Mouse (Mus musculus): ENCODE data around the gene Inpp5b. TPM values are rescaled to one million over a fixed set of nuclear protein-coding genes. Genes with fewer than 3 reads are reported as not detected.

Gene Inpp5b
- polyA plus RNA-seq (2014; fragmentation: Nextera tagmentation; extraction: Ambion mirVana): 20.8 and 22.1 TPM in 2 replicates

DNA sequence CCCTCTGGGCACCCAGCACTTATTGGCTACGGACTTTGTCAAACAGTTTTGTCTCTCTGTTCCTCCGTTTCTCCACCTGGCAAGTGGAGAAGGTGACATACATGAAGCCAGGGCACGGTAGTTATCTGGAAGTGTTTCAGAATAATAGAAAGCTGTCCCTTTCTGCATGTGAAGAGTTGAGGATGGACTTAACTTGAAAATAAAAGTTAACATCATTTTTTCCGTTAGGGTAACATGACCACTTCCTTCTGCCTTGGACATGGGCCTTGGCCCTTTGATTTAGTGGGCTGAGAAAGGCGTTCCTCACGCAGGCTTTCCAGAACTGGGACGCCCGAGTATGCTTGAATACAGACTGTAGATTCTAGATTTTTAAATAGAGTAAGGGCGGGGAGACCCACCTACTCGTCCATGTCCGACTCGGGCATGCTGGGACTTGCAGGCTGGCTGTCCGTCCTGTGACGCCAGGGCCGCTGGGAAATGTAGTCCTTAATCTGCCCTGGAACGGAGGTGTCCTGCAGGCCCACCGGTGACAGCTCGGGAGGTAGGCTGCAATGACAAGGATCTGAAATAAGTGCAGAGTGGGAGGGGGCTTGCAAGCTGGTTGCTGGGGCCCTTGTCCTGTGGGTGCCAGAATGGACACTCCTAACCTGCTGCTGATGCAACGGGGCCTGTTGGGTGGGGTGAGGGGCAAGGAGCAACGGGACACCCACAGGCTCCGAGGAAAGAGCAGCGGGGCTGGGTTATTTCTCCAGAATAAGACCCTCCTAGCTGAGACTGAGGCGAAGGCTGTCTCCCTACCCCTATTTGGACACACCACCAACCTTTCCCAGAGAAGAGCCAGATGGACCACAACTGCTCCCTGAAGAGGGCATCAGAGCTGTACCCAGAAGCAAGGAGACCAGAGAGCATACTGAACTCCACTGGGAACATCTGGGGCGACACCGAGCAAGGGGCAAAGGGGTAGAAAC is at the start of gene Inpp5b:
TSS of gene Inpp5b (plus strand) at position 475 of the 968 bp plus-strand sequence.
- DNase-seq (ENCODE audit: low spot score) (peak; percentile 86), ATAC-seq (peak; percentile 94)
- Histone ChIP-seq H3K4me1 (ENCODE audit: control insufficient read depth, insufficient read depth, low read length) (peaks cover 3% of the 10 kb centered on the region; the same call in 1 of the 2 replicates), H3K9me3 (replicated peaks; ENCODE audit: control insufficient read depth, low read length) (no peaks in the 10 kb centered on the region), H3K9ac (ENCODE audit: low read length) (peak within 1 kb of the TSS; percentile 74), H3K4me2 (ENCODE audit: low read length) (peak within 1 kb of the TSS; percentile 69), H3K27me3 (replicated peaks; ENCODE audit: control insufficient read depth, insufficient read depth, low read length) (no peaks in the 10 kb centered on the region), H3K27ac (ENCODE audit: low read depth, low read length) (0 out of 2 replicates have a peak within 1 kb of the TSS, but pooled peaks have one; percentile 9), H3K4me3 (ENCODE audit: low read depth, low read length) (peak within 1 kb of the TSS; percentile 54), H3K36me3 (ENCODE audit: control insufficient read depth, insufficient read depth, low read length) (peaks cover 10% of the 10 kb centered on the region; the same call in 1 of the 2 replicates)
- 16% methylated on average over 25 of the region's 25 CpGs for WGBS

DNA sequence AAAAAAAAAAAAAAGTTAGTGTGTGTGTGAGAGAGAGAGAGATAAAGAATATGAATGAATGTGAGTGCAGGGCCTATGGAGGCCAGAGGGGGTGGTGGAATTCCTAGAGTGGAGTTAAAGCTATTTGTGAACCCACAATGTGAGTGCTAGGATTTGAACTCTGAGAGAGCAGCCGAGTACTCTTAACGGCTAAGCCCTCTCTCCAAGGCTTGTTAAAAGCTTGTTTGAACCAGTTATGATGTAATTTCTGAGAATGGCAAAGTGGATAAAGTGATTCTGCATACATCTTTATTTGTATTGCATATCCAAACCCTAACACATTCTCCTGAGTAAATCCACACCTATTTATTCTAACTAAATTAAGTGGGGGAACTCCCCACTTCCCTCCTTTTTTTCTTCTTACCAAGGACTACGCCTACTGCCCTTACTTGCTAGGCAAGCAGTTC is 49.2 kb upstream of the Inpp5b start:
- no peak for ATAC-seq
- peak overlapping the region; percentile 73 for H3K4me2 ChIP-seq (ENCODE audit: low read length)
- H3K4me3 ChIP-seq (ENCODE audit: low read depth, low read length): peak overlapping the region; percentile 93
- H3K4me1 ChIP-seq (ENCODE audit: control insufficient read depth, insufficient read depth, low read length): peaks cover 5% of the 10 kb centered on the region; the same call in 1 of the 2 replicates
- H3K9me3 ChIP-seq (replicated peaks; ENCODE audit: control insufficient read depth, low read length): no peaks in the 10 kb centered on the region
- H3K36me3 ChIP-seq (ENCODE audit: control insufficient read depth, insufficient read depth, low read length): peaks cover 11% of the 10 kb centered on the region; the same call in 1 of the 2 replicates
- WGBS: 77% methylated on average over 3 of the region's 3 CpGs
- H3K9ac ChIP-seq (ENCODE audit: low read length): peak overlapping the region; percentile 87; the same call in 1 of the 2 replicates
- H3K27ac ChIP-seq (ENCODE audit: low read depth, low read length): no peak overlapping the region
- no peaks in the 10 kb centered on the region for H3K27me3 ChIP-seq (replicated peaks; ENCODE audit: control insufficient read depth, insufficient read depth, low read length)
- no peak for DNase-seq (ENCODE audit: low spot score)

DNA sequence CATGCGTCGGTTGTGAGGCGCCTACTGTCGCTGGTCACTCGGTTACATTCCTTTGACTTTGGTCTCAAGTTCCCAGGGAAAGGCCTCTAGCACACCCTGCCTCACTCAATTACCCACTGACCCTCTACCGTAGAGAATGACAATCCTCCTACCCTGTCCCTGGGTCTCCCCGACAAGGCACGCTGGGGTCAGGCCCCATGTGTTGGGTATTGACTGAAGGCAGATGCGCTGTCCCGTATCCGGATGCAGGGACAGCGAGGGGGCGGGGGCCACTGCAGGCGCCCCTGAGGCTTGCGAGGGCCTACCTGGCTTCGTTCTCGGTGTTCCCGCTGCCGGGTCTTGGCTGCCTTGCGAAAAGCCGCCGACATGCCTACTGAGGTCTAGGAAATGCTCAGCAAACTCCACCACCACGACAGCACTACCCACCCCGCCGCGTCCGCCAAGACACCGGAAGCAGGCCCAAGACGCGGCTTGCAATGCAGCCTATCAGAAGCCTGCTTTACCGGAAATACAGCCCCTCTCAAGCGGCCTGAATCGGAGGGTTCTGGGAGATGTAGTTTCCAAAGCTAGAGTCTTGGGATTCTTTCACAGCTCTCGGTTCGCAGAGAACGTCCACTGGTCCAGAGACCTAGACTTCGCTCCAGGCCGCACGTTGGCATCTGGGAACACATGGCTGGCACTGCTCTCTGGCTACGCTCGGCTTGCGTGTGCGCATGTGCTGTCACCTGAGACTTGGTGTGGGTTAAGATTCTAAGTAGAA is 48.3 kb upstream of the Inpp5b start, which contains the start of gene Utp11:
TSS of gene Utp11 (minus strand) at position 466 of the 760 bp plus-strand sequence.
- peak within 1 kb of the TSS; percentile 30; the same call in 1 of the 2 replicates for H3K27ac ChIP-seq (ENCODE audit: low read depth, low read length)
- peaks cover 9% of the 10 kb centered on the region; the same call in 1 of the 2 replicates for H3K36me3 ChIP-seq (ENCODE audit: control insufficient read depth, insufficient read depth, low read length)
- H3K4me3 ChIP-seq (ENCODE audit: low read depth, low read length): peak within 1 kb of the TSS; percentile 93
- H3K9me3 ChIP-seq (replicated peaks; ENCODE audit: control insufficient read depth, low read length): no peaks in the 10 kb centered on the region
- H3K4me2 ChIP-seq (ENCODE audit: low read length): peak within 1 kb of the TSS; percentile 73
- DNase-seq (ENCODE audit: low spot score): peak; percentile 96
- no peaks in the 10 kb centered on the region for H3K27me3 ChIP-seq (replicated peaks; ENCODE audit: control insufficient read depth, insufficient read depth, low read length)
- H3K9ac ChIP-seq (ENCODE audit: low read length): peak within 1 kb of the TSS; percentile 87
- peak; percentile 99 for ATAC-seq
- H3K4me1 ChIP-seq (ENCODE audit: control insufficient read depth, insufficient read depth, low read length): peaks cover 5% of the 10 kb centered on the region; the same call in 1 of the 2 replicates
- WGBS: under 1% methylated on average over 43 of the region's 43 CpGs

DNA sequence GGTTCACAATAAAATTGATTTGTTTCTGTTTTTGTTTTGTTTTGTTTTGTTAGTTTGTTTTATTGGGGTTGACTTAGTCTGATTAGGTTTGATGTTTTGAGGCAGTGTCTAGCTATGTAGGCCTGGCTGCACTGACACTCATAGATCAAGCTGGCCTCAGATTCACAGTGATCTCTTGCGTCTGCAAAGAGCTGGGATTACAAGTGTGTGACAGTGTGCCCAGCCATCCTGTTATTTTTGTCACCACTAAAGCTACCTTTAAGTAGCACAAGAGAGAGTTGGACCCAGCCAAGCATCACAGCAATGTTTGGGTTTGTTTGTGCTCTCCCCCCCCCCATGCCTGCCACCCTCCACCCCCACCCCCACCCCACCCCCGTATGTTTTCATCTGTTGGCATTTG is 47.1 kb upstream of the Inpp5b start:
- WGBS: 84% methylated on average over 2 of the region's 2 CpGs
- 0 out of 2 replicates have a peak, but pooled peaks cover 8% of the 10 kb centered on the region for H3K36me3 ChIP-seq (ENCODE audit: control insufficient read depth, insufficient read depth, low read length)
- DNase-seq (ENCODE audit: low spot score) (no peak), ATAC-seq (no peak)
- H3K4me3 ChIP-seq (ENCODE audit: low read depth, low read length): no peak overlapping the region
- H3K27me3 ChIP-seq (replicated peaks; ENCODE audit: control insufficient read depth, insufficient read depth, low read length): no peaks in the 10 kb centered on the region
- H3K9ac ChIP-seq (ENCODE audit: low read length): no peak overlapping the region
- no peak overlapping the region for H3K27ac ChIP-seq (ENCODE audit: low read depth, low read length)
- H3K9me3 ChIP-seq (replicated peaks; ENCODE audit: control insufficient read depth, low read length): no peaks in the 10 kb centered on the region
- H3K4me1 ChIP-seq (ENCODE audit: control insufficient read depth, insufficient read depth, low read length): peaks cover 5% of the 10 kb centered on the region; the same call in 1 of the 2 replicates
- H3K4me2 ChIP-seq (ENCODE audit: low read length): no peak overlapping the region

DNA sequence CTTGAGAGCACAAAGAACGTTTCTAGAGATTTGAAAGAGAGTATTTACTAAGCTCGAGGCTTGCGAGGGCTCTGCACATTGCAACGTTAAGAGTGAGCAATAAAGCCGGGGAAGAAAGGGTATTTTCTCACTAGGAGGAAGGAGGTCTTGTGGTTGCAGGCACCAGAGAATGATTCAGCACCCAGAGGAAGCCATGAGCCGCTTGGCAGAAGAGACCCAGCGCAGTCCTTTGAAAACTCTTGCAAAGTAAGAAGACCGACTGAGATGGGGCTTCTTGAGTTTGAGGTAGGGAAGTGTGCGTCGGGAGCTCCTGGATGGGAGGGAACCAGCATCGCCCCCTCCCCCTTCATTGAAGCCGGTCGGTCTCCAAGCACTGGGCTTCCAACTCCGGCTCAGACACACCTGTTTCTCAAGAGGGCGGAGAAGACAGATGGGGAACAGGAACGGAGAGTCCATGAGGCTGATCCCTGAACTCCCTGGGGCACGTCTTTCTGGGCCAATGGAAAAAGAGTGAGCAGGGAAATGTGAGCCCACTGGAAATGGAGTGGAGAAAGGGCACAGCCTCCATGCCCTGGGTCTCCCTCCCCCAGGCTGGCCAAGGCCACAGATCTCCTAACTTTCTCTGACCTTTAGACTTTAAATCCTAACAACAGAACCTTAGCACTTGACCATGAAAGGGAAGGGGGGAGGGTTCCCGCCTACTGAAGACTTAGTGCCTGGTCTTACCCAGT is 45.7 kb upstream of the Inpp5b start:
- Histone ChIP-seq H3K27me3 (replicated peaks; ENCODE audit: control insufficient read depth, insufficient read depth, low read length) (0 out of 2 replicates have a peak, but pooled peaks cover 2% of the 10 kb centered on the region), H3K27ac (ENCODE audit: low read depth, low read length) (no peak overlapping the region), H3K4me1 (ENCODE audit: control insufficient read depth, insufficient read depth, low read length) (peaks cover 6% of the 10 kb centered on the region), H3K4me3 (ENCODE audit: low read depth, low read length) (no peak overlapping the region), H3K9me3 (replicated peaks; ENCODE audit: control insufficient read depth, low read length) (no peaks in the 10 kb centered on the region), H3K4me2 (ENCODE audit: low read length) (no peak overlapping the region), H3K9ac (ENCODE audit: low read length) (no peak overlapping the region), H3K36me3 (ENCODE audit: control insufficient read depth, insufficient read depth, low read length) (0 out of 2 replicates have a peak, but pooled peaks cover 4% of the 10 kb centered on the region)
- ATAC-seq: no peak
- WGBS: 15% methylated on average over 18 of the region's 18 CpGs
- no peak for DNase-seq (ENCODE audit: low spot score)

DNA sequence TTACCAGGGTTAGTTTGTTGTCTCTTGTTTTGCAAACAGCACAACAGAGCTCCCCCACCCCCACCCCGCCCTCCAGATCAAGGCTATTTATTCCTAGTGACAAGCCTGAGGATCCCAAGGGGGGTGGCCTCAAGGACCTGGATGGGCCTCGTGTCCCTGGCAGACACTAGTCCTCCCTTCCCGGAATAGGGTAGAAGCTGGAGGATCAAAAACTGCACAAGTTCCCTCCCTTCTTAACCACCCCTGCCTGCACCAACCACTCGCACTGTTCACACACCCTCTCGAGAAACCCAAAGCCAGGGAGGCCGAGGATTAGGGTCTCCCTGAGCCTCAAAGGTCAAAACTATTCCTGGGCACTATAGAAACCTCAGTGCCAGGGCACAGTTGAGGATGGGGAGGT is 41.9 kb upstream of the Inpp5b start:
- Histone ChIP-seq H3K9me3 (replicated peaks; ENCODE audit: control insufficient read depth, low read length) (no peaks in the 10 kb centered on the region), H3K36me3 (ENCODE audit: control insufficient read depth, insufficient read depth, low read length) (no peaks in the 10 kb centered on the region), H3K27ac (ENCODE audit: low read depth, low read length) (no peak overlapping the region), H3K27me3 (replicated peaks; ENCODE audit: control insufficient read depth, insufficient read depth, low read length) (0 out of 2 replicates have a peak, but pooled peaks cover 4% of the 10 kb centered on the region), H3K9ac (ENCODE audit: low read length) (no peak overlapping the region), H3K4me1 (ENCODE audit: control insufficient read depth, insufficient read depth, low read length) (peaks cover 20% of the 10 kb centered on the region), H3K4me2 (ENCODE audit: low read length) (peak overlapping the region; percentile 99), H3K4me3 (ENCODE audit: low read depth, low read length) (peak overlapping the region; percentile 57; the same call in 1 of the 2 replicates)
- ATAC-seq: no peak
- WGBS: 11% methylated on average over 6 of the region's 6 CpGs
- no peak for DNase-seq (ENCODE audit: low spot score)

DNA sequence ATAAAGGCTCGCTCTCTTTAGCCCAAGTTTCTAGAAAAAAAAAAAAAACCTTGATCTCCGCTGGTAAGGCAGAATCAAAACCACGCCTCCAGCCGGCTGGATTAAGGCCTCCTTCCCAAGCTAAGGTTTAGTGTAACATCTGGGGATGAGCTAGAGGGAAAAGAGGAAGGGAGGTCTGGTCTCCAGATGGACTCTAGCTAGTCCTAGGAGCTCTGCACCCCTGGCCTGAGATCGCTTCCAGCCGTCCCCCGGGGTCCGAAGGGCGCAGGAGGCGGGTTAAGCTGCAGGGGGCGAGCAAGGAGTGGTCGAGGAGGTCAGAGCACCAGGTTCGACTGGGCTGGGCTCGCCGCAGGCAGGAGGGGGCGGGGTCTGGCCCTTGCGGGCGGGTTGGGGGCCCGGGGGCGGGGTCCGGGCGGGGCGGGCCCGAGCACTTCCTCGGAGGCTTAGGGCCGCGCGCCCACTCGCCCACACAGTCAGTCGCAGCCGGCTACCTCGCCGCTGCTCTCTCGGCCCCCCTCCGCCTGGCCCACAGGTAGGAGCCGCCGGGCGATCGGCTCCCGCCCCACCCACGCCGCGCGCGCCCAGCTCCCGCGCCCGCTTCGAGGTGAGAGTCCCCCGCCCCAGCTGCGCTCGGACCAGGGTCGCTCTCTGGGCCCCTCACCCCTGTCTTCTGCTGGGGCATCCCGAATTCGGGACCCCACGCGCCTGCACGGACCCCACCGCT is 41.2 kb upstream of the Inpp5b start, which contains the start of gene Fhl3:
TSS of gene Fhl3 (plus strand) at position 454 of the 724 bp plus-strand sequence.
- peaks cover 21% of the 10 kb centered on the region for H3K4me1 ChIP-seq (ENCODE audit: control insufficient read depth, insufficient read depth, low read length)
- peak; percentile 47 for DNase-seq (ENCODE audit: low spot score)

More for the DNA sequence above, 41.2 kb upstream of the Inpp5b start, which contains the start of gene Fhl3:
- no peaks in the 10 kb centered on the region for H3K36me3 ChIP-seq (ENCODE audit: control insufficient read depth, insufficient read depth, low read length)
- peak; percentile 62 for ATAC-seq
- peak within 1 kb of the TSS; percentile 99 for H3K4me2 ChIP-seq (ENCODE audit: low read length)
- H3K27ac ChIP-seq (ENCODE audit: low read depth, low read length): no peak within 1 kb of the TSS; the same call in 1 of the 2 replicates
- no peaks in the 10 kb centered on the region for H3K9me3 ChIP-seq (replicated peaks; ENCODE audit: control insufficient read depth, low read length)
- peak within 1 kb of the TSS; percentile 57 for H3K4me3 ChIP-seq (ENCODE audit: low read depth, low read length)
- H3K27me3 ChIP-seq (replicated peaks; ENCODE audit: control insufficient read depth, insufficient read depth, low read length): 0 out of 2 replicates have a peak, but pooled peaks cover 4% of the 10 kb centered on the region
- under 1% methylated on average over 38 of the region's 59 CpGs for WGBS
- peak within 1 kb of the TSS; percentile 70 for H3K9ac ChIP-seq (ENCODE audit: low read length)

Data from forebrain, embryonic 14.5 days (tissue).